Mouse (Mus musculus) skeletal muscle tissue, postnatal 0 days (tissue): ENCODE measurements around the gene Ddx21. TPM values are rescaled to one million over a fixed set of nuclear protein-coding genes. Genes with fewer than 3 reads are reported as not detected.

Source experiments
- polyA plus RNA-seq: library from polyadenylated mRNA; unstranded; fragments of >200 nt; fragmentation: Nextera tagmentation; extraction: Ambion mirVana; gene quantifications from 2 replicates; pipeline ENCODE4 v1.2.1, GENCODE M21; 2015

The Ddx21 gene
- 7.9 and 8.7 TPM in 2 replicates for polyA plus RNA-seq

DNA sequence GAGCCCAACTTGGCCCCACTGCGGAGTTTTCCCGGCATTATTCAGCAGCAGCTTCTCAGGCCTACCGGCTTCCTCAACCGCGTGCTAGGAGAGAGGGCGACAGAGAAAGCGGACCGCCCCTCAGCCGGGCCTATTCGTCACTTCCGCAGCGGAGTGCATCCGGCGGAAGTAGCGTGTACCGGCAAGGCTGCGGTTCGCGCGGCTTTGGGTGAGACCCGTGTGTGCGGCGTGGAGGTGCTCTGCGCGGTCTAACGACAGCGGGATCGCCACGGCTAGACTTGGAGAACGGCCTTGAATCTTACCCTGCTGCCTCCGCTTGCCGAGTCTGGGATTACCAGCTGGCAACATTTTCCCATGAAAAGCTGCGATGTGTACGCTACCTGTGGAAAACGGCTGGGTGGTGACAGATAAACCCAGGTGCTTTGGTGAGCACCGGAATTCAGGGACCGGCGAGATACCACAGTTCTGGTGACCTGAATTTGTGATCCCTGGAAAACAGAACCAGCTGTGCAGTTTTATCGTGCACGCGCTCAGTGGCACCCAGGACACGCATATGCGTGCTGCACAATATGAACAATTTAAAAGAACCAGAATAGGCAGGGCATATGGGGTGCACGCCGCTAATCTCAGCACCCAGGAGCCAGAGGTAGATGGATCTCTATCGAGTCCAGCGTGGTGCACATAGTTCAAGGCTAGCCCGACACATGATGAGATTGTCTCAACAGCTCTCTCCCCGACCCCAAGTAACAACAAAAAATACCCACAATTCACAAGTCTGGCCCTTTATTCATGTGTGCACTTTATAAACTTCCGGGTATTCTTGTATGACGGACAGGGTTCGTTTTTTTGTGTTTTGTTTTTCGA lies at the start of gene Ddx21:
Gene Ddx21 (minus strand): TSS at position 105 of the 864 bp plus-strand sequence.

DNA sequence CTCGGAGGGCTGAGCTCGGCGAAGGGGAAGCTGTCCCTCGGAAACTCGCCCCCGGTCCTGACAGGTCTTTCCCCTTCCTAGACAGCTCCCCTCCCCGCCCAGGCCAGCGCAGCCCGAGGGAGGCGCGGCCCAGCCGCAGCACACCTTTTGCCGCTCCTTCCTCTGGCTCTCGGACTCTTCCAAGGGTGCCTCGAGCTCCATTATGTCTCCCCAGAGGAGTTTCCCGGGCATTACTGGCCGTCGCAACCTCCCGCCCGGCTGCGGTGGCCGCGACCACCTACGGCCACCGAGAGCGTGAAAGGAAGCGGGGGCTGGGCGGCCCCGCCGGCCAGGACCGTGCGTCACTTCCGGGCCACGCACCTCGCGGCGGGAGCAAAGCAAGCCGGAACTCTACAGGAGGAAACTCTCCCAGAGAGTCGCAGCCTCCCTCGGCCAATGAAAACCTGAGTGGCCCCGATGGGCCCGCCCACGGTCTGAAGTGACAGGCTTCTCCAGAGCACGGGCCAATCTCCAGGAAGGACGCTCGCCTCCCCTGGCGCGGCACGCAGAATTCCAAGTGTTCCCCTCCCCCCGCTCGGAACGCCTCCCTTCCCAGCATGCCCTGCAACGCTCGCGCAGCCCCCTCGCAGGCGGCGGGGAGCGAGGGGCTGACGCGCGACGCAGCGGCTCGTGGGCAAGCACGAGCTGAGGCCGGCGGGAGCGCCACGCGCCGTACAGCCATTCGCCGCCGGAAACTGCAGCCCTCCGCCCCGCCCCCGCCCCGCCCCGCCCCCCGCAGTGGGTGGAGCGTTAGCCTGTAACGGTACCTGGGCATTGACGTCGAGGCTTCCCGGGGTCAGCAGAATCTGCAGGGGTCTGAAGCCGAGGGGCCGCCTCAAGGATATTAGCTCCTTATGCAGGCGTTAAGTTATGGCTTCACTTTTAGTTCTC lies 49.1 kb upstream of the Ddx21 start, which contains the start of gene Ddx50:
Gene Ddx50 (minus strand): TSS at position 338 of the 930 bp plus-strand sequence.

GRCm38 (mm10) chr10:62578338-62579100 lies 23.6 kb downstream of the Ddx21 start, which contains the start of gene Kif1bp:
TSS of gene Kif1bp (minus strand) at chr10:62578457.

Other genes with a start within 250 kb of the Ddx21 start
- 10.8 and 12.1 TPM in 2 replicates for gene Hk1, start 222.4 kb downstream of the Ddx21 start, polyA plus RNA-seq
- 0.09 TPM in 1 of 2 replicates, not detected in the other for gene Hkdc1, start 179.8 kb downstream of the Ddx21 start, polyA plus RNA-seq
- gene 4930507D05Rik, start 152.8 kb downstream of the Ddx21 start, polyA plus RNA-seq, result 0.32 and 0.38 TPM in 2 replicates
- gene Supv3l1, start 152.5 kb downstream of the Ddx21 start, polyA plus RNA-seq, result 17.5 and 18.9 TPM in 2 replicates
- gene Vps26a, start 115.5 kb downstream of the Ddx21 start, polyA plus RNA-seq, result 41.0 and 46.3 TPM in 2 replicates
- 63.9 and 79.3 TPM in 2 replicates for gene Srgn, start 74.8 kb downstream of the Ddx21 start, polyA plus RNA-seq
- gene Kif1bp, start 23.8 kb downstream of the Ddx21 start, polyA plus RNA-seq, result 21.1 and 24.8 TPM in 2 replicates
- 73.4 and 82.1 TPM in 2 replicates for gene Ddx50, start 48.9 kb upstream of the Ddx21 start, polyA plus RNA-seq
- 0.50 and 0.54 TPM in 2 replicates for gene Stox1, start 123.8 kb upstream of the Ddx21 start, polyA plus RNA-seq
- gene Ccar1, start 190.0 kb upstream of the Ddx21 start, polyA plus RNA-seq, result 47.0 and 49.9 TPM in 2 replicates